Mouse (Mus musculus): ENCODE measurements around the gene Fjx1. TPM values are rescaled to one million over a fixed set of nuclear protein-coding genes. Genes with fewer than 3 reads are reported as not detected.

The Fjx1 gene
- 32.3 and 38.3 TPM in 2 replicates for polyA plus RNA-seq (2014; fragmentation: Nextera tagmentation; extraction: Ambion mirVana)

DNA sequence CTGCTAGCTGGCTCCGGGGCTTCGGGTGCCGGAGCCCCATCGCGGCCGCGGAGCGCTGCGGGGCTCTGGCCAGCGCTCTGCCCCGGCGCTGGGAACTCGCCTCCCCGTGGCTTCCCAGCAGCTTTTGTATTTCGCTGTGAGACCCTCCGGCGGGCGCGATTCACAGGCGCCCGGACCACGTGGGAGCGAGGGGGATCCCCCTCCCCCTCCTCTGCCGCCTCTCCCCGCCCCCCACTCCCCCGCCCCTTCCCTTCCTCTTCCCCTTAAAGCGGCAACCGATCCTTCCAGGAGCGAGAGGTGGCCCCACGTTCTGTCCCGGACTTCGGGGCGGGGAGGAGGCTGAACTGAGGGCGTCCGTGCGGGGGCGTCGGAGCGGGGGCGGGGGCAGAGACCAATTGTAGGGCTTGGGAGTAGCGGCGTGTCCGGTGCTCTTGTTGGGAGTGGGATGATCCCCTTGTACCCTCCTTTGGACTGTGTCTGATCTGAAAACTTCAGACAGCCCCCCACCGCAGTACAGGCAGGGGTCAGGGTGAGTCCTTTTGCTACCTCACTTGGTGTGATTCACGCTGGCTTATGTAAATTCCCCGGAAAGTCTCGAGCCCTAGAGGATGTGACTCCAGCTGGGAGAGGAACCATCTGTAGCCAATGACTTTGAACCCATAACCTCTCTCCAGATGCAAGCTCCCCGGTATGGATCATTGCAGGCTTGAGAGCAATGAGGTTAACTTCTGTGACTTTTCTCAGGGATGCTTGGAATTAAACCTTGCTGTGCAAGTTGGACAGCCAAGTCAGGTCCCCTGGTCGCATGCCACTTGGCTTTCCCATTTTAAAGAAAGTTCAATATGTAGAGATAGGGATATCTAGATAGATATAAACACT lies at the start of gene Fjx1:
Gene Fjx1 (minus strand): TSS at position 829 of the 879 bp plus-strand sequence.
- DNase-seq (ENCODE audit: low spot score) (peak; percentile 85), ATAC-seq (ENCODE audit: low FRiP score) (peak; percentile 85)
- Histone ChIP-seq H3K27me3 (ENCODE audit: control insufficient read depth, insufficient read depth, low read length) (no peaks in the 10 kb centered on the region), H3K9ac (peak within 1 kb of the TSS; percentile 96), H3K27ac (peak within 1 kb of the TSS; percentile 92), H3K4me2 (replicated peaks) (peak within 1 kb of the TSS; percentile 84), H3K4me1 (replicated peaks; ENCODE audit: control insufficient read depth, insufficient read depth, low read length) (peaks cover 23% of the 10 kb centered on the region), H3K9me3 (ENCODE audit: control insufficient read depth, low read length) (no peaks in the 10 kb centered on the region), H3K36me3 (replicated peaks; ENCODE audit: control insufficient read depth, insufficient read depth) (no peaks in the 10 kb centered on the region), H3K4me3 (replicated peaks; ENCODE audit: low read length) (peak within 1 kb of the TSS; percentile 88)
- WGBS: 2% methylated on average over 45 of the region's 49 CpGs

DNA sequence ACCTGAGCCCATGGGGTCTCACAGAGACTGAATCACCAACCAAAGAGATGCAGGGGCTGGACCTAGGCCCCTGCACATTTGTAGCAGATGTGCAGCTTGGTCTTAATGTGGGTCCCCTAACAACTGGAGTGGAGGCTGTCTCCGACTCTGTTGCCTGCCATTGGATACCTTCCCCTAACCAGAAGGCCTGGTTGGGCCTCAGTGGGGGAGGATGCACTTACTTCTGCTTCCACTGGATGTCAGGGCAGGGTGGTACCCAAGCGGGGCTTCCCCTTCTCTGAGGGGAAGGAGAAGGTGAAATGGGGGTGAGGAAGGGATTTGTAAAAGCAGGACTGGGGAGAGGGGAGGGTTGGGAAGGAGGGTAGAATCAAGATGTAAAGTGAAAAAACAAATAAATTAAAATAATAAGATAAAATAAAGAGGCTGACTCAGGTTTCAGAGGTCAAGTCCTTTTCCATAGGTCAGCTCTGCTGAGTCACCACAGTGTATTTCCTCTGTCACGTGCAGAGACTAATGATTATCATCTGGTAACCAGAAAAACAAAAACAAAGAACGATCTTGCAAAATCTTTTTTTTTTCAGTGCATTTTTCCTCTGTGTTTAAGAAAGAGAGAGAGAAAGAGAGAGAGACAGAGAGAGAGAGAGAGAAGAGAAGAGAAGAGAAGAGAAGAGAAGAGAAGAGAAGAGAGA lies 47.8 kb upstream of the Fjx1 start:
- 63% methylated on average over 4 of the region's 4 CpGs for WGBS
- Histone ChIP-seq H3K4me3 (replicated peaks; ENCODE audit: low read length) (no peak overlapping the region), H3K36me3 (replicated peaks; ENCODE audit: control insufficient read depth, insufficient read depth) (no peaks in the 10 kb centered on the region), H3K27ac (no peak overlapping the region), H3K9ac (no peak overlapping the region), H3K4me2 (replicated peaks) (no peak overlapping the region), H3K9me3 (ENCODE audit: control insufficient read depth, low read length) (no peaks in the 10 kb centered on the region), H3K27me3 (ENCODE audit: control insufficient read depth, insufficient read depth, low read length) (no peaks in the 10 kb centered on the region), H3K4me1 (replicated peaks; ENCODE audit: control insufficient read depth, insufficient read depth, low read length) (no peaks in the 10 kb centered on the region)
- no peak for ATAC-seq (ENCODE audit: low FRiP score)
- DNase-seq (ENCODE audit: low spot score): no peak

DNA sequence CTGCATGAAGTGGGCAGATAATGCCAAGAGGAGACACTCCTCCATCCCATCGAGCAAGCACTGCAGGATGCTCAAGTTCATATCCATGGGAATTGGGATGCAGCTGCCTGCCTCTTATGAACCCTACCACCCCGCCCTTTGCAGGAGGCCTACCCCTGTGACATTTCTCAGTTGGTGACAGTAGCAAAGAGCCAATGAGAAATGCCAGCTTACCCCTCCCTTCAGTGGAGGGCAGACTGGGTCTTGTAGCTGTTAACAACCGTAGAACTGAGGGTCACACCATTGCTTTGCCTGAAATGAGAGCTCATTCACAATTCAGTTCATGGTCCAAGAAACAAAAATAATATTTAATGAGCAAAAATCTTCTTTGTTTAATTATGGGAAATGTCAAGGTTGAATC lies 28.4 kb upstream of the Fjx1 start:
- 37% methylated on average over 3 of the region's 3 CpGs for WGBS
- H3K27me3 ChIP-seq (ENCODE audit: control insufficient read depth, insufficient read depth, low read length): no peaks in the 10 kb centered on the region

DNA sequence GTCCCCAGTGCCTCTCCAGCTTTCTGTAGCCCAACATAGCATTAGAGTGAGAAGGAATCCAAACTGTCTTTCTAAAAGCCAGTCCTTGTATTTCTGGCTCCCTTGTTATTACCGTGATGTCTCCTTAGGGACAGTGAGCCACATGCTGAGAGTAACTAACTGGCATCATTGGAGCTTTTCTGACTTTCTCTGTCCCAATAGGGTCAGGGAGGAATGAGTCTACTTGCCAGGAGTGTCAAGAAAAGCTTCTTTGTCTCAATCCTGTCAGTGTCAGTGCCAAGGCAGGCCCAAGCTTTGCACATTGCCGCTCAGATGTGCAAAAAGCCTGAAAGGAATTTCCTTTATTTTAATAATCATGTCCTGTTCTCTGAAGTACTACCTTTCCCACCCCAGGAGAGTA lies 23.8 kb upstream of the Fjx1 start:
- no peak overlapping the region for H3K9ac ChIP-seq
- H3K27ac ChIP-seq: no peak overlapping the region
- ATAC-seq (ENCODE audit: low FRiP score) (no peak), DNase-seq (ENCODE audit: low spot score) (no peak)
- H3K36me3 ChIP-seq (replicated peaks; ENCODE audit: control insufficient read depth, insufficient read depth): no peaks in the 10 kb centered on the region
- 46% methylated on average over 2 of the region's 2 CpGs for WGBS
- H3K9me3 ChIP-seq (ENCODE audit: control insufficient read depth, low read length): no peaks in the 10 kb centered on the region
- H3K4me2 ChIP-seq (replicated peaks): no peak overlapping the region
- H3K4me3 ChIP-seq (replicated peaks; ENCODE audit: low read length): no peak overlapping the region
- H3K27me3 ChIP-seq (ENCODE audit: control insufficient read depth, insufficient read depth, low read length): no peaks in the 10 kb centered on the region
- no peaks in the 10 kb centered on the region for H3K4me1 ChIP-seq (replicated peaks; ENCODE audit: control insufficient read depth, insufficient read depth, low read length)

More for the DNA sequence above, 28.4 kb upstream of the Fjx1 start:
- no peak overlapping the region for H3K27ac ChIP-seq
- H3K9ac ChIP-seq: no peak overlapping the region
- no peak overlapping the region for H3K4me2 ChIP-seq (replicated peaks)
- H3K4me1 ChIP-seq (replicated peaks; ENCODE audit: control insufficient read depth, insufficient read depth, low read length): no peaks in the 10 kb centered on the region
- DNase-seq (ENCODE audit: low spot score): no peak
- no peaks in the 10 kb centered on the region for H3K36me3 ChIP-seq (replicated peaks; ENCODE audit: control insufficient read depth, insufficient read depth)
- peaks cover 6% of the 10 kb centered on the region; the same call in 1 of the 2 replicates for H3K9me3 ChIP-seq (ENCODE audit: control insufficient read depth, low read length)
- ATAC-seq (ENCODE audit: low FRiP score): no peak
- H3K4me3 ChIP-seq (replicated peaks; ENCODE audit: low read length): no peak overlapping the region

DNA sequence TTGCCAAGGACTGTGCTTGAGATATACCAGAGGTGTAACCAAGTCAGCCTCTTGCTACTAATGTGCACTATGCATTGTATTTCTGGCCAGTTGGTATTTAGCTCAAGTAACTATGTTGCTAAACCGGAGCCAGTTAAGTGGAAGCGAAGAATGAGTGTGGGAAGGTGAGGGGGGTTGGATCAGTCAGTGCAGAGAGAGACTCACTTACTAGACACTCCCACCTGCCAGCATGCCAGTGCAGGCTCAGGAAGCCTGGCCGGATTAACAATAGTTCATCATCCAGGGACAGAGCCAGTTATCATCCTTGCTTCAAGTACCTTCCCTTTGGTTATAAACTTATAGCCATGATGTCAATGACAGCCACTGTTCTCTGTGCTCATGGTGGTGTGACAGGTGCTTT lies 16.3 kb upstream of the Fjx1 start:
- no peak for DNase-seq (ENCODE audit: low spot score)
- WGBS: 79% methylated on average over 3 of the region's 3 CpGs
- Histone ChIP-seq H3K9ac (no peak overlapping the region), H3K36me3 (replicated peaks; ENCODE audit: control insufficient read depth, insufficient read depth) (no peaks in the 10 kb centered on the region), H3K4me3 (replicated peaks; ENCODE audit: low read length) (no peak overlapping the region), H3K9me3 (ENCODE audit: control insufficient read depth, low read length) (no peaks in the 10 kb centered on the region), H3K4me1 (replicated peaks; ENCODE audit: control insufficient read depth, insufficient read depth, low read length) (no peaks in the 10 kb centered on the region), H3K4me2 (replicated peaks) (no peak overlapping the region), H3K27me3 (ENCODE audit: control insufficient read depth, insufficient read depth, low read length) (no peaks in the 10 kb centered on the region), H3K27ac (no peak overlapping the region)
- no peak for ATAC-seq (ENCODE audit: low FRiP score)

DNA sequence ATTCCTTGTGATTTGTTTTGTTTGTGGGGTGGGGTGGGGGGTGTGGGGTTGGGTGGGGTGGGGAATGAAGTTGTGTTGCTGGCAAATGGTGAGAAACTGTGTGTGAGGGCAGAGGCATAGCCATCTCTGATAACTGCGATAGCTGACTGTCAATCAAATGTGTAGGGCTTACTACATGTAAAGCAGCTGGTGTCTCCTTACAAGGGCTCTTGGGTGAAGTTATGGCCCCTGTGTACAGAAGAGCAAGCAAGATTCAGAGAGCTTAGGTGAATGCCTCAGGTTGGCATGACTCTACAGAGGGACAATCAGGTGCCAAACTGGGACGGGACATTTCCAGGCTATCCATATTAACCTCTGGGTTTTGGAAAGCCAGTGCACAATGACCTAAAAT lies 12.0 kb upstream of the Fjx1 start:
- Histone ChIP-seq H3K9ac (no peak overlapping the region), H3K4me3 (replicated peaks; ENCODE audit: low read length) (no peak overlapping the region), H3K36me3 (replicated peaks; ENCODE audit: control insufficient read depth, insufficient read depth) (no peaks in the 10 kb centered on the region), H3K4me2 (replicated peaks) (no peak overlapping the region), H3K27ac (0 out of 2 replicates have a peak overlapping the region, but pooled peaks have one; percentile 67), H3K27me3 (ENCODE audit: control insufficient read depth, insufficient read depth, low read length) (no peaks in the 10 kb centered on the region), H3K4me1 (replicated peaks; ENCODE audit: control insufficient read depth, insufficient read depth, low read length) (no peaks in the 10 kb centered on the region), H3K9me3 (ENCODE audit: control insufficient read depth, low read length) (no peaks in the 10 kb centered on the region)
- WGBS: 79% methylated on average over 2 of the region's 2 CpGs
- peak; percentile 22; the same call in 1 of the 2 replicates for ATAC-seq (ENCODE audit: low FRiP score)
- no peak for DNase-seq (ENCODE audit: low spot score)

DNA sequence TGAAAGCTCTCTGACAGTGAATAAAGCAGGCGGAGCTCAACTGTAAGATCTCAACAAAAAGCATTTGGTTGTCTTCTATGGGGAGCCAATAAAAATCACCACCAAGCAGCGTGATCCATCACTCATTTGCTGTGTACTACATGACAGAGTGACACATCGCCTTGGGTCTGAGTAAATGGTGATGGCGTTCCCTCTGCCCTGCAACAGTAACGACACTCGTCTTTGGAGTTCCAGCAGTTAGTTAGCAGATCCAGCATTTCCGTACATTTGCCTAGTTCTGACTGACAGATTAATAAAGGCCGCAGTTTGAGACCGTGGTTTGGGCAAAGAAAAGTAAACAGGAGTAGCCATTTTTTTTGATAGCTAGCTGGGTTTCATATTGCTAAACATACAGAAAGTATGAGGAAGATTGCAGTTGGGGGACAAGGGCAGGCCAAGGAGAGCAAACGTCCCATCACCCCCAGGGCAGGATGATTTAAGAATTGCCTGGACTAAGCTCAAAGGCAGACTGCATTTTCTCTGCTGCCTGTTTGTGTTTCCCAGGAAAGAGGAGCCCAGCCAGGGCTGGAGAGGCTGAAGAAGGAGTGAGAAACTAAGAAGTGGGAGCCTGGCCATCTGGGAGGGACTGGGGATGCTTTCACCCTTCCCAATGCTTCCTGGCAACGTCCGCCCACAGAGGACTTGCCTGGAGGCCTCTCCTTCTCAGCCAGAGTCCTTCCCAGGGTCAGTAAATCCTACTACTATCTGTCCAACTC lies 11.5 kb upstream of the Fjx1 start:
- Histone ChIP-seq H3K27me3 (ENCODE audit: control insufficient read depth, insufficient read depth, low read length) (no peaks in the 10 kb centered on the region), H3K4me3 (replicated peaks; ENCODE audit: low read length) (no peak overlapping the region), H3K4me1 (replicated peaks; ENCODE audit: control insufficient read depth, insufficient read depth, low read length) (no peaks in the 10 kb centered on the region), H3K27ac (peak overlapping the region; percentile 67; the same call in 1 of the 2 replicates), H3K9ac (no peak overlapping the region), H3K36me3 (replicated peaks; ENCODE audit: control insufficient read depth, insufficient read depth) (no peaks in the 10 kb centered on the region), H3K4me2 (replicated peaks) (0 out of 2 replicates have a peak overlapping the region, but pooled peaks have one; percentile 12), H3K9me3 (ENCODE audit: control insufficient read depth, low read length) (no peaks in the 10 kb centered on the region)
- peak; percentile 84 for ATAC-seq (ENCODE audit: low FRiP score)
- peak; percentile 51 for DNase-seq (ENCODE audit: low spot score)
- WGBS: 43% methylated on average over 12 of the region's 12 CpGs

DNA sequence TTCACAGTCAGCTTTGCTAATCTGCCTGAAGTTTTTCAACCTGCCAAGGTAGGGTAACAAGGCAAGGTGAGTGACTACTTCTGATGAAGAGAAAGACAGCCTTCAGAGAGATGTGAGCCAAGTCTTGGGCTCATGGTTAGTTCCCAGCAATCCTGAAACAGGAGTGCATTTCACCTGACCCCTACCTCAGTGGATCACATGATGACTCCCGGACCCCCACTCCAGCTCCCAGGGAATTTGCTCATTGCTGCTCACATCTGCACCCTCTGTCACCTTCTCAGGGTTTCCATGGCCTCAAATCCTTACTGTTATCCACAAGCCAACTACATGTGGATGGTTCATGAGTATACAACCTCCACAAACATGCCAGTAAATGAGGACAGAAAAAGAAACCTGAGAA lies 9.2 kb upstream of the Fjx1 start:
- Histone ChIP-seq H3K36me3 (replicated peaks; ENCODE audit: control insufficient read depth, insufficient read depth) (no peaks in the 10 kb centered on the region), H3K27me3 (ENCODE audit: control insufficient read depth, insufficient read depth, low read length) (no peaks in the 10 kb centered on the region), H3K4me3 (replicated peaks; ENCODE audit: low read length) (no peak overlapping the region), H3K4me2 (replicated peaks) (no peak overlapping the region), H3K9ac (no peak overlapping the region), H3K27ac (no peak overlapping the region), H3K9me3 (ENCODE audit: control insufficient read depth, low read length) (no peaks in the 10 kb centered on the region), H3K4me1 (replicated peaks; ENCODE audit: control insufficient read depth, insufficient read depth, low read length) (peaks cover 11% of the 10 kb centered on the region; the same call in 1 of the 2 replicates)
- DNase-seq (ENCODE audit: low spot score): no peak
- ATAC-seq (ENCODE audit: low FRiP score): no peak
- WGBS: 83% methylated on average over 1 of the region's 1 CpGs

DNA sequence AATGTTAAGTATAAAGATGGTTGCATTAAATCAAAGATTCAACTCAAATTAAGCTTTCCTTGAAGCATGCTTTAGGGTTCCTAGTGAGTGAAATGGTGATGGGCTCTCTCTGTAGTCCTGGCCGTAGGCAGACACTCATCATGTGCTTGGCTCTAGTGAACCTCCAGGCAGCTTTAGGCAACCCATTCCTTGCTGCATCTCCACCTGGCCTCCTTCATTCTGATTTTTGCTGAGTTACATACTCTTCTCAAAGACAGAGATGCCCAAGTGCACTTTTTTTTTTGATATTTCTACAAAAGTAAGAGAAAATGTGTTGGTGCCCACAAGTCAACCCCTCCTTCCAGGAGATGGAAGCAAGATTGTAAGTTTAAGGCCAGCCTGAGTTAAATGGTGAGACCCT lies 2.8 kb upstream of the Fjx1 start:
- Histone ChIP-seq H3K9ac (no peak overlapping the region), H3K9me3 (ENCODE audit: control insufficient read depth, low read length) (no peaks in the 10 kb centered on the region), H3K36me3 (replicated peaks; ENCODE audit: control insufficient read depth, insufficient read depth) (no peaks in the 10 kb centered on the region), H3K27me3 (ENCODE audit: control insufficient read depth, insufficient read depth, low read length) (no peaks in the 10 kb centered on the region), H3K4me3 (replicated peaks; ENCODE audit: low read length) (no peak overlapping the region), H3K4me2 (replicated peaks) (no peak overlapping the region), H3K4me1 (replicated peaks; ENCODE audit: control insufficient read depth, insufficient read depth, low read length) (peaks cover 17% of the 10 kb centered on the region; the same call in 1 of the 2 replicates), H3K27ac (no peak overlapping the region)
- DNase-seq (ENCODE audit: low spot score) (no peak), ATAC-seq (ENCODE audit: low FRiP score) (no peak)
- WGBS: 87% methylated on average over 1 of the region's 1 CpGs
